Mouse (Mus musculus): ENCODE results near the gene Cpne6. TPM values are rescaled to one million over a fixed set of nuclear protein-coding genes. Genes with fewer than 3 reads are reported as not detected.

Cpne6 gene
- polyA plus RNA-seq (2015; fragmentation: Nextera tagmentation; extraction: Ambion mirVana), result 9.1 and 10.3 TPM in 2 replicates

- no peak within 1 kb of the TSS for H3K4me3 ChIP-seq
- 0 out of 2 replicates have a peak, but pooled peaks cover 2% of the 10 kb centered on the region for H3K36me3 ChIP-seq
- H3K4me1 ChIP-seq, result peaks cover 14% of the 10 kb centered on the region
- no peak within 1 kb of the TSS for H3K27ac ChIP-seq (replicated peaks)
- 72% methylated on average over 20 of the region's 22 CpGs for WGBS
- H3K9ac ChIP-seq (replicated peaks), result no peak within 1 kb of the TSS
- no peaks in the 10 kb centered on the region for H3K9me3 ChIP-seq
- no peak within 1 kb of the TSS for H3K4me2 ChIP-seq (replicated peaks)
- 0 out of 2 replicates have a peak, but pooled peaks have one; percentile 20 for ATAC-seq (replicated peaks)
- H3K27me3 ChIP-seq, result no peaks in the 10 kb centered on the region
Measured at GRCm38 (mm10) chr14:55510125-55510731, at the start of gene Cpne6. Gene Cpne6 (plus strand): TSS chr14:55510445.

DNA sequence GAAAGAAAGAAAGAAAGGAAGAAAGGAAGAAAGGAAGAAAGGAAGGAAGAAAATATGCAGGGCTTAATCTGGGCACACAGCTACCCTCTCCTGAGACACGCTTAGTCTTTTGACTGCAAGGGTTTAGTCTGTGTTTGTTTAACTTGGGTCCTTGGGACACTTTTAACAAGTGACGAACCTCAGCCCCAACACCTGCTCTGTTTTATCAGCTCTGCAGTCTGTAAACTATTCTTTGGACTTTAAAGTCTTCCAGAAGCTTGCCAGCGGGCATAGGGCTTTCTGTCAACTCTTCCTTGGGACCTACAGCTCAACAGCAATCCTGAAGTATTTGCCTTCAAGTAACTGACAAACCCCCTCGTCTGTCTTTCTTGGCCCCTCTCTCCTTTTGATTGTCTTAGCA lies 48.5 kb upstream of the Cpne6 start:
- 64% methylated on average over 4 of the region's 4 CpGs for WGBS
- no peak for ATAC-seq (replicated peaks)
- Histone ChIP-seq H3K9ac (replicated peaks) (no peak overlapping the region), H3K4me2 (replicated peaks) (no peak overlapping the region), H3K36me3 (no peaks in the 10 kb centered on the region), H3K27me3 (no peaks in the 10 kb centered on the region), H3K4me1 (peaks cover 7% of the 10 kb centered on the region; the same call in 1 of the 2 replicates), H3K9me3 (no peaks in the 10 kb centered on the region), H3K4me3 (no peak overlapping the region), H3K27ac (replicated peaks) (no peak overlapping the region)

- no peak for ATAC-seq (replicated peaks)
- H3K4me2 ChIP-seq (replicated peaks), result no peak overlapping the region
- no peak overlapping the region for H3K27ac ChIP-seq (replicated peaks)
- no peaks in the 10 kb centered on the region for H3K36me3 ChIP-seq
- H3K27me3 ChIP-seq, result no peaks in the 10 kb centered on the region
- 87% methylated on average over 4 of the region's 4 CpGs for WGBS
- H3K9ac ChIP-seq (replicated peaks), result no peak overlapping the region
- H3K4me3 ChIP-seq, result no peak overlapping the region
- H3K4me1 ChIP-seq, result no peaks in the 10 kb centered on the region
- H3K9me3 ChIP-seq, result no peaks in the 10 kb centered on the region
Measured at GRCm38 (mm10) chr14:55466481-55466880, 43.8 kb upstream of the Cpne6 start.

GRCm38 (mm10) chr14:55467108-55467507 lies 43.1 kb upstream of the Cpne6 start:
- Histone ChIP-seq H3K9me3 (no peaks in the 10 kb centered on the region), H3K4me3 (no peak overlapping the region), H3K9ac (replicated peaks) (no peak overlapping the region), H3K4me2 (replicated peaks) (no peak overlapping the region), H3K36me3 (no peaks in the 10 kb centered on the region), H3K27ac (replicated peaks) (no peak overlapping the region), H3K4me1 (no peaks in the 10 kb centered on the region), H3K27me3 (no peaks in the 10 kb centered on the region)
- no peak for ATAC-seq (replicated peaks)
- WGBS, result 84% methylated on average over 7 of the region's 7 CpGs

DNA sequence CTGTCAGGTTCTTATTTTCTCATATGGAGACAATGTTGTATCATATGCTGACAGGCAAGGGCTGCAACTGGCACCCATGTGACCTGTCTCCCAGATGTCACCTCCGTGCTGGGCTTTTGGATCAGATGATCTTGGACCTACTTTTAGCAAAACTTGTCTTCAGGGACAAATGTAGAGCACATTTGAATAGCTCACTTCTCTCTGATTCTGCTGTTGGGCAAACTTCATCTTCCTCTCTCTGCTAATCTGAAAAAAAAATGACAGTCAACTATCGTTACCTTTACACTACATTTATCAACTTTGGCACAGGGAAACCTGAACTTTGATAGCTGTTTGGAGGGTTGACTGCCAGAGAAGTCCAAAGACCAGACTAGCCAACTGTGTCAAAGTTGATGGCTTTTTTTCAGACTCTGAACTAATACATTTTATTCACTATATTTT lies 41.9 kb upstream of the Cpne6 start:
- H3K27ac ChIP-seq (replicated peaks), result no peak overlapping the region
- no peak overlapping the region for H3K9ac ChIP-seq (replicated peaks)
- no peaks in the 10 kb centered on the region for H3K9me3 ChIP-seq
- no peak for ATAC-seq (replicated peaks)
- 95% methylated on average over 2 of the region's 2 CpGs for WGBS
- H3K36me3 ChIP-seq, result no peaks in the 10 kb centered on the region
- no peak overlapping the region for H3K4me2 ChIP-seq (replicated peaks)
- no peaks in the 10 kb centered on the region for H3K4me1 ChIP-seq
- H3K27me3 ChIP-seq, result no peaks in the 10 kb centered on the region
- H3K4me3 ChIP-seq, result no peak overlapping the region

GRCm38 (mm10) chr14:55469041-55469440 lies 41.2 kb upstream of the Cpne6 start:
- H3K27me3 ChIP-seq, result no peaks in the 10 kb centered on the region
- H3K9ac ChIP-seq (replicated peaks), result no peak overlapping the region
- H3K4me3 ChIP-seq, result no peak overlapping the region
- 82% methylated on average over 2 of the region's 2 CpGs for WGBS
- ATAC-seq (replicated peaks), result no peak
- H3K27ac ChIP-seq (replicated peaks), result no peak overlapping the region
- H3K9me3 ChIP-seq, result no peaks in the 10 kb centered on the region
- H3K4me1 ChIP-seq, result no peaks in the 10 kb centered on the region
- H3K36me3 ChIP-seq, result no peaks in the 10 kb centered on the region
- H3K4me2 ChIP-seq (replicated peaks), result no peak overlapping the region

DNA sequence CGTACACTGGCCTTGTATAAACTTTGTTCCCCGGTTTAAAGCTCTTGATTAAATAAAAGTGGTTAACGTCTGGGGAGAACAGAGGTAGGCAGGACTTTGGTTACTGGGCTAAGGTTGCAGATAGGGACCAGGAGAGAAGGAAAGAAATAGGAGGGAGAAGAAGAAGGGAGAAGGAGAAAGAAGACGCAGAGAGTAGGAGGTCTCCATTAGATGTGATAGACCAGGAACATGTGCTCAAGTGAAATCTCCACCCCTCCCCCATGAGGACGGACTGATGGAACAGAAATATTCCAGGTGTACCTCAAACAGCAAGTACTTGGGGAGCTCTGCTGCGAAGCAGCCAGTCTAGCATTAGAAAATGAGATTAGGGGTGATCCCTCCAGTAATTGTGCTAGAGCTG lies 40.4 kb upstream of the Cpne6 start:
- 86% methylated on average over 6 of the region's 6 CpGs for WGBS
- no peak for ATAC-seq (replicated peaks)
- Histone ChIP-seq H3K4me2 (replicated peaks) (no peak overlapping the region), H3K27me3 (no peaks in the 10 kb centered on the region), H3K9me3 (no peaks in the 10 kb centered on the region), H3K4me3 (no peak overlapping the region), H3K4me1 (no peaks in the 10 kb centered on the region), H3K36me3 (no peaks in the 10 kb centered on the region), H3K9ac (replicated peaks) (no peak overlapping the region), H3K27ac (replicated peaks) (no peak overlapping the region)

DNA sequence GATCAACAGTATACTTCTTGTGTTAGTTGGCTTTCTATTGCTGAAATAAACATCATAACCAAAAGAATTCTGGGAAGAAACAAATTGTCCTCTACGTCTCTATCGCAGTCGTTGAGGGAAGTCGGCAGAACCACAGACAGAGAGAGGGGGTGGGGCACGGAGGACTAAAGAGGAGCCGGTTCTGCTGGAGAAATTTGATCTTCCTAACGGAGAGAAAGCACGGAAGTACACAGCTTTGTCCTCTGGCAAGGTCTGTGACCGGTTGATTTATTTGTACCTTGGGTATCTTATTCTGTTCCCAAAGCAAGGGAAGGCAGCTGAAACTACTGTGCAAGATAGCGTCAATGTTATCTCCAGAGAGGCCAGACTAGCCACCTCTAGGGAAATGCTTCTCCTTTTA lies 39.4 kb upstream of the Cpne6 start:
- Histone ChIP-seq H3K27me3 (no peaks in the 10 kb centered on the region), H3K9ac (replicated peaks) (no peak overlapping the region), H3K9me3 (no peaks in the 10 kb centered on the region), H3K4me3 (no peak overlapping the region), H3K4me1 (no peaks in the 10 kb centered on the region), H3K27ac (replicated peaks) (no peak overlapping the region), H3K4me2 (replicated peaks) (no peak overlapping the region), H3K36me3 (no peaks in the 10 kb centered on the region)
- WGBS, result 25% methylated on average over 10 of the region's 10 CpGs
- no peak for ATAC-seq (replicated peaks)

GRCm38 (mm10) chr14:55475654-55476053 lies 34.6 kb upstream of the Cpne6 start:
- Histone ChIP-seq H3K4me2 (replicated peaks) (no peak overlapping the region), H3K36me3 (no peaks in the 10 kb centered on the region), H3K27ac (replicated peaks) (no peak overlapping the region), H3K9ac (replicated peaks) (no peak overlapping the region), H3K27me3 (no peaks in the 10 kb centered on the region), H3K4me1 (peaks cover 6% of the 10 kb centered on the region; the same call in 1 of the 2 replicates), H3K9me3 (no peaks in the 10 kb centered on the region), H3K4me3 (no peak overlapping the region)
- ATAC-seq (replicated peaks), result no peak
- WGBS, result 62% methylated on average over 2 of the region's 2 CpGs

DNA sequence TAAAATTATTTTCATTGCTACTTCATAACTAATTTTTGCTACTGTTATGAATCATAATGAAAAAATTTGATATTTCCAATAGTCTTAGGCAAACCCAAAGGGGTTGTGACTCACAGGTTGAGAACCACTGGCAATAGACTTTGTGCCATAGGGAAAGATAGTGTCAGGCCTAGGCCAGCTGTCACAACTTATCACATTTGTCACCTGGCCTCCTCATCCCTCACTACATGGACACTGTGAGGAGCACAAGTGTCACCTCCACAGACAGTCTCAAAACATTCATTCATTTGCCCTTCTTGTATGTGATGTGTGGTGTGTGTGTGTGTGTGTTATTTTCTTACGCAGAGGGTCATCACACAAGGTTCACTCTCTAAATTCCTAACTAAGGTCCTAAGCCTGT lies 32.8 kb upstream of the Cpne6 start:
- Histone ChIP-seq H3K4me2 (replicated peaks) (no peak overlapping the region), H3K4me1 (peaks cover 6% of the 10 kb centered on the region; the same call in 1 of the 2 replicates), H3K4me3 (no peak overlapping the region), H3K9me3 (no peaks in the 10 kb centered on the region), H3K9ac (replicated peaks) (no peak overlapping the region), H3K27ac (replicated peaks) (no peak overlapping the region), H3K27me3 (no peaks in the 10 kb centered on the region), H3K36me3 (no peaks in the 10 kb centered on the region)
- WGBS, result 100% methylated on average over 1 of the region's 1 CpGs
- no peak for ATAC-seq (replicated peaks)

- no peaks in the 10 kb centered on the region for H3K36me3 ChIP-seq
- H3K27ac ChIP-seq (replicated peaks), result no peak overlapping the region
- H3K9ac ChIP-seq (replicated peaks), result no peak overlapping the region
- no peaks in the 10 kb centered on the region for H3K9me3 ChIP-seq
- 0 out of 2 replicates have a peak, but pooled peaks have one; percentile 6 for ATAC-seq (replicated peaks)
- no peaks in the 10 kb centered on the region for H3K27me3 ChIP-seq
- no peak overlapping the region for H3K4me2 ChIP-seq (replicated peaks)
- WGBS, result 91% methylated on average over 5 of the region's 5 CpGs
- no peak overlapping the region for H3K4me3 ChIP-seq
- peaks cover 6% of the 10 kb centered on the region; the same call in 1 of the 2 replicates for H3K4me1 ChIP-seq
Measured at GRCm38 (mm10) chr14:55477829-55478228, 32.4 kb upstream of the Cpne6 start.

DNA sequence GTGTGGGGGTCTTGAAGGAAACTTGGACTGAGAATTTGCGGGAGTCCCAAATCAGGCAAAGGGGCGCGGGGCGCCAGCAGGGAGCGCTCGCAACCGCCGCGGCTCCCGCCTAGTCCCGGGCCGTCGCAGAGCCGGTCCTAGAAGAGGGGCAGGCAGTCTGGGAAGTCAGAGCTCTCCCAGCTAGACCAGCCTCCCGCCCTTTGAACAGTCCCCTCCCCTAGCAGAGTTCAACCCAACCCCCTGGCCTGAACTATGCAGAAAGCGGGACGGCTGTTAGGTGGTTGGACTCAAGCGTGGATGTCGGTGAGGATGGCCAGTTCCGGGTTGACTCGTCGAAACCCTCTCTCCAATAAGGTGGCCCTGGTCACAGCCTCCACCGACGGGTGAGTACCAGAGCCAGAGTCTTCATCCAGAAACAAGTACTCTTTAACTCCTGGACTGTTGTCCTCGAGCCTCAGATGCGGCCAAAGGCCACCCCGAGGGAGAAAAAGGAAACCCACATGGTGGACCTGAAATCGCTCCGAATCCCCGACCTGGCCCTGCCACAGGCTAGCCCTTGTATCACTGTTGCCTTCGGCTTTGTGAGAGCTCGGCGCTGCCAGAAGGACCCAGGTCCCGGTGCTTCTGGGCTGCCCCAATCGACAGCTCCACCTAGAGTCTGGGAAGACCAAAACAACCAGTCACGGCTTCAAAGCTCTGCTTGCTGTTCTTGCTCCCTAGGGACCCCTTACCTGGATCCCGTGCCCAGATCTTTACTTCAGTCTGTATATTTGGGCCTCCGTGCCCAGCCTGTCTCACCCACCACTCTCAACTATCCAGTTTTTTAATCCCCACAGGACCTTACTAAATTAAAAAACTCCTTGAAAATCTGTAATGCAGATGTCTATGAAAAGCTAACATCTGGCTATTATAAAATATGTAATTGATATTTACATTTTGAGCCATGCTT lies 31.3 kb upstream of the Cpne6 start, which contains the start of gene Dhrs4:
Gene Dhrs4 (plus strand): TSS at position 108 of the 949 bp plus-strand sequence.
- peak; percentile 95 for ATAC-seq (replicated peaks)
- H3K9ac ChIP-seq (replicated peaks), result peak within 1 kb of the TSS; percentile 69
- H3K4me3 ChIP-seq, result peak within 1 kb of the TSS; percentile 64
- no peaks in the 10 kb centered on the region for H3K9me3 ChIP-seq
- H3K27ac ChIP-seq (replicated peaks), result peak within 1 kb of the TSS; percentile 71
- H3K36me3 ChIP-seq, result no peaks in the 10 kb centered on the region
- WGBS, result 1% methylated on average over 38 of the region's 38 CpGs
- H3K4me1 ChIP-seq, result peaks cover 7% of the 10 kb centered on the region
- H3K4me2 ChIP-seq (replicated peaks), result peak within 1 kb of the TSS; percentile 52
- H3K27me3 ChIP-seq, result no peaks in the 10 kb centered on the region

Measured in forebrain, embryonic 15.5 days (tissue).